Mouse (Mus musculus) CD4-positive naive resting alpha-beta T cell, adult 76 days (primary cell): Measurements from ENCODE around the gene Mta2. TPM values are rescaled to one million over a fixed set of nuclear protein-coding genes. Genes with fewer than 3 reads are reported as not detected.

ENCODE experiments used
- total RNA-seq: library from RNA; stranded (reverse); gene quantifications from one replicate; pipeline ENCODE4 v1.2.4, GENCODE M21; 2023

Mta2 gene
- 172 TPM for total RNA-seq

DNA sequence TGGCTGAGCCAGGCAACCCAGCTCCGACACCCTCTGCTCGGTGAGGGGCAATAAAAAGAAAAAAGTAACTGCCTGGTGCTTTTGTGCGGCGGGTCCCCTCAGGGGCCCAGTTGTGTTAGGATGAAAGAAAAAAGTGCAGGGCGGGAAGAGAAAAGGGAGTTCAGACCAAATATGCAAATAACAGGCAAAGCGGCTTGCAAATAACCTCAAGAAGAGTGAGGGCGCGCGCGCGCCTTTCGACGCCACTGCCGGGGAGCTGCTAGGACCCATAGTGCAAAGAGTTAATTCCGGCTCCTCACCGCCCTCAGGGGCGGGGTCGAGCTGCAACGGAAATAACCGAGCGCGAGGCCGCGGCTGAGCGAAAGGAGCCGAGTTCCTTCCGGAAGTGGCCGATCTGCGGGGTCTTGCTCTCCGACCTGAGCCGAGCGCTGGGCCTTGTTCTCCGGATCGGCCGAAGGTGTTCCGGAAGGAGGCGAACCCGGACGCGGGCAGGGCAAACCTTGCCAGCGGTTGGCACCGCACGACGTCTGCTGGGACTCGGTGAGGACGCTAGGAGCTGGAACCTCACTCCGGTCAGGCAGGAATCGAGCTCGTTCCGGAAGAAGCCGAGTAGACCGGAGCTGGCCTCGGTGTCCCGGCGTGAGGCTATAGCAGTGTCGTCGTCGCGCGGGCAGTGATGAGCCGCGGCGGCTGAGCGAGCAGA, at the start of gene Mta2:
Gene Mta2 (plus strand): TSS at position 361 of the 703 bp plus-strand sequence.

GRCm38 (mm10) chr19:8892829-8893766, 48.6 kb upstream of the Mta2 start, which contains the start of gene Ints5:
Gene Ints5, plus strand, starts transcription at chr19:8893005.

DNA sequence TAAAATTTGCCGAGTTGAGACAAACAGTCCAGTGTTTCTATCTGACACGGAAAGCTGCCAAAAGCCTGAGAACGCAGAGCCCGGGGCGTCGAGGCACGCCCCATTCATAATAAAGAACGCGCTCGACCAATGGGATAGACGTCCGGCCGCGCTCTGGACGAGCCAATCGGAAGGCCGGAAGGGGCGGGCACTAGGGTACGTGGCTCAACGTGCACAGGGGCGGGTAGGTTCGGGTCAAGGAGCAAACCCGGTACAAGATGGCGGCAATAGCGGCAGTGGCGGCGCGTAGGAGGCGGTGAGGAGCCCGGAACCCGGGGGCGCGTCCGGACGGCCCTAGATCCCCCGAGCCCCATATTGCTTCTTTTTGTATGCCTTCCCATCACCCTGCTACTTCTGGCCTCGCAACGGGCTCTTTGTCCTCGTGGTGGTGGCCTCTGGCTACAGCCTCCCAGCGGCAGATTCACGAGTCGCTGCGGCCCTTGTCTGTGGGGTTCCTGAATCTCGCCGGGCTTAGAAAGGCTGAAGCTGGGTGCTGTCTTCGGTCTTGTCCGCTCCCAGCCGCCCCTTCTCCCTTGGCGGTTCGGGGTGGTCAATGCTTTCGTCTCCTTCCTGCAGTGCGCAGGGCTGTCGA, 43.7 kb upstream of the Mta2 start, which contains the start of gene Ganab:
Gene Ganab (plus strand): TSS at position 207 of the 631 bp plus-strand sequence.

GRCm38 (mm10) chr19:8920073-8920736, 21.5 kb upstream of the Mta2 start, which contains the start of gene B3gat3:
Gene B3gat3, plus strand, starts transcription at chr19:8920374.

DNA sequence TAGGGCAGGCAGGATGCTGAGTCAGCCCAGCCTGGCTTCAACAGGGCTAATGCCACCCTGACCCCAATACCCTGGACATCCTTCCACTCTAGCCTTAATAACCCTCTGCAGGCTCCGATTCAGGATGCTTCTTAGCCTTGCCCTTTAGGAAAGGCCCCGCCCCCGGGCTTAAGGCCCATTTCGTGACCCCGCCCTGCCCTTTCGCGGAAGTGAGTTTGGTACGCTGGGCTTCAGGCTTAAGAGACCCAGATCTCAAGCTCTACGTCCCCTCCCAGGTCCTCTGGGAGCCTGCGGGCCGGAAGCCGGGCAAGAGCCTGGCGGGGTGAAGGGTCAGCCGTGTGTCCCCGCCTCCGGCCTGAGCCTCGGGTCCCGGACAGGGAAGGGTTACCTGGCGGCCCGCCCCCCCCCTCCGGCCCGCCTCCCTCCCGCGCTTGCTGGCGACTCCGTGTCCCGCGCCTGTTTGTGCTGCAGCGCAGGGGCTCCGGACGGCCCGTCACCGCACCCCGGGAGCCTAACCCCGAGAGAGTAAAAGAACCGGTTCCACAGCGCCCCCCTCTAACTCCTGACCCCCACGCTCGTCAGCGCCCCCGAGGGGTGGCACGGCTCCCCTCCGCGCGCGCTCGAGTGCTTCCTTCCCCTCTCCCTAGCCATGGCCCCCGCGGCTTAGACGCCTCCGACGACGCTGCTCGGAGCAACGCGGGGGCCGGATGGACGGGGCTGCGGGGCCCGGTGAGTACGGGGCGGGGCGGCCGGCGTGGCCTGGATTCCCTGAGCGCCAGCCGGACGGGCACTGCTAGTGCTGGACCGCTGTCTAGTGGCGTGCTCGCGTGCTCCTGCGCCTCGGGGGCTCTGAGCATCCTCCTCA, 12.2 kb upstream of the Mta2 start, which contains the start of the genes Rom1 and Eml3:
Gene Rom1 (minus strand): TSS at position 133 of the 865 bp plus-strand sequence.
Gene Eml3 (plus strand): TSS at position 329 of the 865 bp plus-strand sequence.

GRCm38 (mm10) chr19:8953135-8954039, 11.7 kb downstream of the Mta2 start, which contains the start of gene Tut1:
Gene Tut1, plus strand, starts transcription at chr19:8953847.

GRCm38 (mm10) chr19:8966590-8967372, 25.1 kb downstream of the Mta2 start, which contains the start of gene Eef1g:
Gene Eef1g, plus strand, starts transcription at chr19:8967041.

DNA sequence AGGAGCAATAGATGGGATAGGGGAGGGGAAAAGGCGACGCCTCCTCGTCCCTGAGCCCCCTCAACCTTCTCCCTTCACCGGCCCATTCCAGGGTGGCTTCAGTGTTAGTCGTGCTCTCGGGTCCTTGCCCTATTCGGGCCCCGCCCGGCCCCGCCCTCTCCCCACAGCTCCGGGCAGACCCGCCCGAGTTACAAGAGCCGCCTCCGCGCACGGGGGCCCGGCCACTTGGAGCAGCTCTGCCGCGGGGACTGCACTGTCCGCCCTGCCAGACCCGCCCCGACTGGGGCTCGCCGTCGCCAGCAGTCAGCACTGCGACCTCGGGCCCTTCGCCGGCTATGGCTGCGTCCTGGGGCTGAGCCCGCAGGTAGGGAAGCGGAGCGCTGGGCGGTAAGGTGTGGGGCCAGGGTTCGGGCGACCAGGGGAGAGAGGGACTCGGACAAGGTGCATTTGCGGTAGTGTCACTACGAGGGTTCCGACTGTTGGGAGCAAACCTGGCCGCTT, 47.4 kb downstream of the Mta2 start, which contains the start of gene Ahnak:
Gene Ahnak (plus strand): TSS at position 219 of the 501 bp plus-strand sequence.

Other genes starting within 250 kb of the Mta2 start
- 200 TPM for gene Slc3a2, start 218.5 kb upstream of the Mta2 start, total RNA-seq
- gene Wdr74, start 206.0 kb upstream of the Mta2 start, total RNA-seq = 89.2 TPM
- gene 1700092M07Rik, start 201.2 kb upstream of the Mta2 start, total RNA-seq = 2.3 TPM
- gene Stx5a, start 200.5 kb upstream of the Mta2 start, total RNA-seq = 265 TPM
- gene Nxf1, start 184.8 kb upstream of the Mta2 start, total RNA-seq = 559 TPM
- 30.8 TPM for gene Tmem223, start 170.9 kb upstream of the Mta2 start, total RNA-seq
- gene Tmem179b, start 167.4 kb upstream of the Mta2 start, total RNA-seq = 61.1 TPM
- gene Taf6l, start 155.5 kb upstream of the Mta2 start, total RNA-seq = 9.8 TPM
- gene Polr2g, start 143.3 kb upstream of the Mta2 start, total RNA-seq = 50.4 TPM
- 0.26 TPM for gene Zbtb3, start 139.3 kb upstream of the Mta2 start, total RNA-seq
- 21.2 TPM for gene Ttc9c, start 122.5 kb upstream of the Mta2 start, total RNA-seq
- gene Hnrnpul2, start 121.9 kb upstream of the Mta2 start, total RNA-seq = 101 TPM
- gene AC129217.1, start 112.1 kb upstream of the Mta2 start, total RNA-seq = 16.0 TPM
- gene Bscl2, start 104.4 kb upstream of the Mta2 start, total RNA-seq = 37.6 TPM
- gene Gng3, start 102.7 kb upstream of the Mta2 start, total RNA-seq = not detected
- 0.91 TPM for gene Lrrn4cl, start 91.1 kb upstream of the Mta2 start, total RNA-seq
- 116 TPM for gene Ubxn1, start 70.4 kb upstream of the Mta2 start, total RNA-seq
- gene Uqcc3, start 61.0 kb upstream of the Mta2 start, total RNA-seq = 36.2 TPM
- gene Lbhd1, start 58.1 kb upstream of the Mta2 start, total RNA-seq = 9.4 TPM
- not detected for gene Gm49403, start 57.9 kb upstream of the Mta2 start, total RNA-seq
- gene 1810009A15Rik, start 53.0 kb upstream of the Mta2 start, total RNA-seq = 25.8 TPM
- 3.8 TPM for gene Gm49416, start 52.9 kb upstream of the Mta2 start, total RNA-seq
- gene Ints5, start 48.9 kb upstream of the Mta2 start, total RNA-seq = 18.6 TPM
- 134 TPM for gene Ganab, start 43.8 kb upstream of the Mta2 start, total RNA-seq
- 41.9 TPM for gene B3gat3, start 21.5 kb upstream of the Mta2 start, total RNA-seq
- 3.0 TPM for gene Rom1, start 12.5 kb upstream of the Mta2 start, total RNA-seq
- gene Eml3, start 12.3 kb upstream of the Mta2 start, total RNA-seq = 70.7 TPM
- 39.7 TPM for gene Tut1, start 12.0 kb downstream of the Mta2 start, total RNA-seq
- gene Eef1g, start 25.2 kb downstream of the Mta2 start, total RNA-seq = 533 TPM
- gene Ahnak, start 47.4 kb downstream of the Mta2 start, total RNA-seq = 74.3 TPM
- not detected for gene Scgb1a1, start 146.1 kb downstream of the Mta2 start, total RNA-seq
- 14.4 TPM for gene Asrgl1, start 193.8 kb downstream of the Mta2 start, total RNA-seq